ENCODE assay signal across 15 mouse cellular contexts in the genomic region with DNA sequence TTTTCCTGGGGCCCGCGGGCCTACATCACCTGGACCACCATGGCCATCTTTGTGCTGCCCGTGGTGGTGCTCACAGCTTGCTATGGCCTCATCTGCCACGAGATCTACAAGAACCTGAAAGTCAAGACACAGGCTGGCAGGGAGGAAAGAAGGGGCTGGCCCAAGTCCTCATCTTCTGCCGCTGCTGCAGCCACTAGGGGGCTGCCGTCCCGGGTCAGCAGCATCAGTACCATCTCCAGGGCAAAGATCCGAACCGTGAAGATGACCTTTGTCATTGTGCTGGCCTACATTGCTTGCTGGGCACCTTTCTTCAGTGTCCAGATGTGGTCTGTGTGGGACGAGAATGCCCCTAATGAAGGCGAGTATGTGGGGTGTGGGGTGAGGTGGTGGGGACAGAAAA. TPM values are rescaled to one million over a fixed set of nuclear protein-coding genes. Genes with fewer than 3 reads are reported as not detected.
A peak's percentile ranks its signal among the peaks of the same experiment; 100 is the strongest.
DNase-seq lines count a peak whose midpoint lies in the region; ATAC-seq and TF ChIP-seq lines count a peak whose summit lies in the region.
"Had no signal": no experiment of that assay in that cellular context is flagged by ENCODE, and none has a peak within 500 bp of the region (broad histone marks: within the 10 kb centered on the region; RNA-seq: fewer than 3 reads in every experiment).

No protein-coding gene starts in this region.

- no peak overlapping the region for H3K4me2 ChIP-seq in forebrain, postnatal 0 days (ENCODE audit: low read depth)
- no peak overlapping the region for H3K4me2 ChIP-seq in forebrain, embryonic 12.5 days
- no peak overlapping the region for H3K4me2 ChIP-seq in liver, embryonic 11.5 days
- H3K4me2 ChIP-seq: liver, embryonic 13.5 days had no signal

- H3K9ac ChIP-seq in forebrain, postnatal 0 days = no peak overlapping the region
- H3K9ac ChIP-seq in forebrain, embryonic 12.5 days = no peak overlapping the region
- no peak overlapping the region for H3K9ac ChIP-seq in liver, adult 2 months (ENCODE audit: low read depth, low read length)
- H3K9ac ChIP-seq in liver, embryonic 11.5 days (ENCODE audit: low read depth, low read length) = no peak overlapping the region
- no peak overlapping the region for H3K9ac ChIP-seq in MEL (ENCODE audit: control insufficient read depth, low read depth, low read length, poor library complexity, severe bottlenecking)
- H3K9ac ChIP-seq: liver, embryonic 13.5 days had no signal

- no peaks in the 10 kb centered on the region for H3K36me3 ChIP-seq in forebrain, postnatal 0 days (ENCODE audit: insufficient read depth)
- H3K36me3 ChIP-seq in forebrain, embryonic 12.5 days (replicated peaks) = no peaks in the 10 kb centered on the region
- no peaks in the 10 kb centered on the region for H3K36me3 ChIP-seq in liver, adult 2 months (ENCODE audit: control insufficient read depth, insufficient read depth, low read length)
- H3K36me3 ChIP-seq in liver, embryonic 11.5 days (ENCODE audit: control insufficient read depth, insufficient read depth, low read length) = no peaks in the 10 kb centered on the region
- no peaks in the 10 kb centered on the region for H3K36me3 ChIP-seq in MEL (ENCODE audit: control insufficient read depth in 1 of 2, insufficient read depth in 2 of 2, low read length in 2 of 2)
- H3K36me3 ChIP-seq: liver, embryonic 13.5 days had no signal

- H3K9me3 ChIP-seq in forebrain, postnatal 0 days (ENCODE audit: low read length) = no peaks in the 10 kb centered on the region
- no peaks in the 10 kb centered on the region for H3K9me3 ChIP-seq in forebrain, embryonic 12.5 days
- H3K9me3 ChIP-seq in liver, embryonic 11.5 days (ENCODE audit: control insufficient read depth, low read length) = no peaks in the 10 kb centered on the region
- H3K9me3 ChIP-seq in MEL (replicated peaks; ENCODE audit: insufficient read depth, low read length) = no peaks in the 10 kb centered on the region
- H3K9me3 ChIP-seq: liver, embryonic 13.5 days had no signal

- H3K27ac ChIP-seq in forebrain, postnatal 0 days (ENCODE audit: low read depth, low read length) = no peak overlapping the region
- H3K27ac ChIP-seq in forebrain, embryonic 12.5 days = no peak overlapping the region
- no peak overlapping the region for H3K27ac ChIP-seq in liver, adult 2 months (replicated peaks; ENCODE audit: insufficient read depth, low read depth, low read length)
- no peak overlapping the region for H3K27ac ChIP-seq in liver, embryonic 11.5 days (ENCODE audit: low read depth, low read length)
- H3K27ac ChIP-seq in MEL (ENCODE audit: control insufficient read depth, low read depth, low read length) = no peak overlapping the region
- H3K27ac ChIP-seq: liver, embryonic 13.5 days had no signal

- no peak overlapping the region for H3K4me3 ChIP-seq in forebrain, postnatal 0 days (ENCODE audit: low read depth, low read length)
- no peak overlapping the region for H3K4me3 ChIP-seq in forebrain, embryonic 12.5 days (replicated peaks)
- no peak overlapping the region for H3K4me3 ChIP-seq in liver, adult 2 months (ENCODE audit: insufficient read depth, low read depth, low read length)
- H3K4me3 ChIP-seq in liver, embryonic 11.5 days (ENCODE audit: low read depth, low read length) = no peak overlapping the region
- H3K4me3 ChIP-seq in MEL (ENCODE audit: control insufficient read depth in 1 of 2, insufficient read depth in 1 of 2, low read depth in 2 of 2, low read length in 2 of 2) = no peak overlapping the region
- H3K4me3 ChIP-seq: liver, embryonic 13.5 days had no signal

- 35% methylated on average over 11 of the region's 11 CpGs for WGBS in forebrain, postnatal 0 days
- 32% methylated on average over 11 of the region's 11 CpGs for WGBS in forebrain, embryonic 12.5 days
- WGBS in liver, adult 2 months = 36% methylated on average over 11 of the region's 11 CpGs
- WGBS in liver, embryonic 11.5 days = 31% methylated on average over 11 of the region's 11 CpGs

- H3K79me2 ChIP-seq in liver, adult 2 months (ENCODE audit: control insufficient read depth, insufficient read depth, low read length) = no peaks in the 10 kb centered on the region
- H3K79me2 ChIP-seq in MEL (ENCODE audit: control insufficient read depth, insufficient read depth, low read length, poor library complexity) = no peaks in the 10 kb centered on the region

- H3K4me1 ChIP-seq in forebrain, postnatal 0 days (ENCODE audit: insufficient read depth) = no peaks in the 10 kb centered on the region
- no peaks in the 10 kb centered on the region for H3K4me1 ChIP-seq in forebrain, embryonic 12.5 days
- no peaks in the 10 kb centered on the region for H3K4me1 ChIP-seq in liver, adult 2 months (ENCODE audit: control insufficient read depth, insufficient read depth, low read length)
- no peaks in the 10 kb centered on the region for H3K4me1 ChIP-seq in liver, embryonic 11.5 days (replicated peaks; ENCODE audit: control insufficient read depth, insufficient read depth, low read length)
- no peaks in the 10 kb centered on the region for H3K4me1 ChIP-seq in MEL (ENCODE audit: control insufficient read depth in 1 of 2, insufficient read depth in 2 of 2, low read length in 2 of 2)
- H3K4me1 ChIP-seq: liver, embryonic 13.5 days had no signal

- no peak for ATAC-seq in forebrain, postnatal 0 days
- no peak for ATAC-seq in forebrain, embryonic 12.5 days (ENCODE audit: low FRiP score)
- no peak for ATAC-seq in liver, embryonic 11.5 days (replicated peaks; ENCODE audit: low FRiP score)
- 0 out of 2 replicates have a peak, but pooled peaks have one; percentile 62 for ATAC-seq in megakaryocyte-erythroid progenitor cell, adult 5-6 weeks (replicated peaks; ENCODE audit: low FRiP score, low TSS enrichment, poor library complexity, severe bottlenecking)
- ATAC-seq: midbrain, embryonic 16.5 days had no signal

- TF ChIP-seq CTCF in forebrain, postnatal 0 days (IDR thresholded peaks at IDR 0.05; ENCODE audit: low read depth) = peak; percentile 39; the same call in 1 of the 2 replicates
- TF ChIP-seq CTCF in liver, adult 2 months (IDR thresholded peaks at IDR 0.05; ENCODE audit: low read depth, low read length) = peak; percentile 45
- TF ChIP-seq CTCF in MEL (IDR thresholded peaks at IDR 0.05 in 2 of 3, conservative IDR thresholded peaks at IDR 0.05 in 1 of 3; ENCODE audit: control insufficient read depth in 1 of 3, insufficient read depth in 1 of 3, low read depth in 2 of 3, low read length in 3 of 3, poor library complexity in 1 of 3, severe bottlenecking in 1 of 3) = peak; percentile 16 to 40 (median 18); a peak in 4 of 6 replicates

- TF ChIP-seq RAD21 in MEL (IDR thresholded peaks at IDR 0.05; ENCODE audit: low read depth, low read length) = no peak

- no peak for TF ChIP-seq POLR2A in liver, adult 2 months (IDR thresholded peaks at IDR 0.05; ENCODE audit: extremely low read depth, insufficient read depth, low read length)
- TF ChIP-seq POLR2A in MEL (IDR thresholded peaks at IDR 0.05; ENCODE audit: control insufficient read depth in 1 of 2, insufficient read depth in 1 of 2, low read depth in 1 of 2, low read length in 2 of 2, poor library complexity in 1 of 2) = no peak

- no peak for TF ChIP-seq EP300 in MEL (IDR thresholded peaks at IDR 0.05; ENCODE audit: low read depth in 1 of 2, low read length in 2 of 2)

- H3K27me3 ChIP-seq in forebrain, postnatal 0 days (ENCODE audit: insufficient read depth, low read length) = no peaks in the 10 kb centered on the region
- peaks cover 10% of the 10 kb centered on the region; the same call in 1 of the 2 replicates for H3K27me3 ChIP-seq in forebrain, embryonic 12.5 days
- H3K27me3 ChIP-seq in liver, adult 2 months (ENCODE audit: control insufficient read depth, insufficient read depth, low read length) = no peaks in the 10 kb centered on the region
- peaks cover 23% of the 10 kb centered on the region for H3K27me3 ChIP-seq in liver, embryonic 11.5 days (replicated peaks; ENCODE audit: control insufficient read depth, insufficient read depth, low read length)
- peaks cover 16 to 23% of the 10 kb centered on the region in 2 experiments for H3K27me3 ChIP-seq in MEL (ENCODE audit: control insufficient read depth in 1 of 2, insufficient read depth in 2 of 2, low read length in 2 of 2)

- no peak for DNase-seq in forebrain, postnatal 0 days
- peak; percentile 8 for DNase-seq in liver, adult 2 months (ENCODE audit: extremely low read depth, low read depth, low spot score)
- no peak for DNase-seq in liver, embryonic 11.5 days (ENCODE audit: low spot score)
- DNase-seq in MEL (ENCODE audit: low read depth, low spot score) = no peak
- no peak for DNase-seq in frontal cortex, adult 2 months (ENCODE audit: extremely low spot score in 1 of 2, low spot score in 1 of 2)
- no peak for DNase-seq in spleen, adult 12 weeks (ENCODE audit: low spot score)
- DNase-seq: cerebellum, adult 9-10 months; layer of hippocampus, adult 9-11 months; liver, embryonic 13.5 days had no signal

RNA-seq across cellular contexts. Expression of a gene that starts 1.3 kb away (rescaled TPM):
- not detected in 2 replicates for total RNA-seq in forebrain, postnatal 0 days (2014; rRNA removed)
- not detected in 2 replicates for polyA plus RNA-seq in forebrain, postnatal 0 days (2015; fragmentation: Nextera tagmentation; extraction: Ambion mirVana)
- polyA plus RNA-seq in forebrain, embryonic 12.5 days (2016; fragmentation: Nextera tagmentation; extraction: Ambion mirVana) = not detected in 2 replicates
- total RNA-seq in liver, adult 2 months (2014; rRNA removed) = not detected in 2 replicates
- polyA plus RNA-seq in liver, adult 2 months (2012; rRNA removed) = not detected in 2 replicates
- not detected in 2 replicates for polyA plus RNA-seq in liver, embryonic 11.5 days (2014; fragmentation: Nextera tagmentation; extraction: Ambion mirVana)
- total RNA-seq in MEL (2012; rRNA removed) = not detected in 2 replicates
- polyA plus RNA-seq in MEL (2012; ENCODE audit: insufficient read depth in 1 of 2, insufficient read length in 2 of 2, low read depth in 1 of 2, low replicate concordance in 2 of 2, missing spikeins in 1 of 2) = not detected
- not detected in 2 replicates for total RNA-seq in megakaryocyte-erythroid progenitor cell, adult 5-6 weeks (2014; fragmentation: Nextera tagmentation)
- not detected in 2 replicates for total RNA-seq in megakaryocyte-erythroid progenitor cell, adult 5-6 weeks (2017)
- polyA plus RNA-seq in frontal cortex, adult 2 months (2012; rRNA removed) = not detected in 2 replicates
- total RNA-seq: gastrocnemius, adult 18-20 months; hematopoietic stem cell, adult 5-6 weeks had no signal
- polyA plus RNA-seq: C2C12; liver, embryonic 13.5 days; midbrain, embryonic 16.5 days had no signal

RNA-seq across cellular contexts. Expression of a gene that starts 37.8 kb away (rescaled TPM):
- total RNA-seq in forebrain, postnatal 0 days (2014; rRNA removed) = 0.23 and 0.57 TPM in 2 replicates
- 0.08 TPM in 1 of 2 replicates, not detected in the other for polyA plus RNA-seq in forebrain, postnatal 0 days (2015; fragmentation: Nextera tagmentation; extraction: Ambion mirVana)
- not detected in 2 replicates for polyA plus RNA-seq in forebrain, embryonic 12.5 days (2016; fragmentation: Nextera tagmentation; extraction: Ambion mirVana)
- total RNA-seq in liver, adult 2 months (2014; rRNA removed) = 0.20 TPM in 1 of 2 replicates, not detected in the other
- 0.11 and 15.8 TPM in 2 replicates for polyA plus RNA-seq in liver, adult 2 months (2012; rRNA removed)
- polyA plus RNA-seq in liver, embryonic 11.5 days (2014; fragmentation: Nextera tagmentation; extraction: Ambion mirVana) = 9.3 and 10.6 TPM in 2 replicates
- total RNA-seq in MEL (2012; rRNA removed) = 50.9 and 92.7 TPM in 2 replicates
- polyA plus RNA-seq in MEL (2012; ENCODE audit: insufficient read depth in 1 of 2, insufficient read length in 2 of 2, low read depth in 1 of 2, low replicate concordance in 2 of 2, missing spikeins in 1 of 2) = 10 to 100 TPM in 1 of 2 experiments, not detected in 1; 55.2 TPM
- 337 and 406 TPM in 2 replicates for total RNA-seq in megakaryocyte-erythroid progenitor cell, adult 5-6 weeks (2014; fragmentation: Nextera tagmentation)
- total RNA-seq in megakaryocyte-erythroid progenitor cell, adult 5-6 weeks (2017) = 141 and 329 TPM in 2 replicates
- not detected in 2 replicates for polyA plus RNA-seq in frontal cortex, adult 2 months (2012; rRNA removed)
- polyA plus RNA-seq: C2C12; midbrain, embryonic 16.5 days had no signal
